Mouse (Mus musculus): ENCODE data around the gene Rhpn2. TPM values are rescaled to one million over a fixed set of nuclear protein-coding genes. Genes with fewer than 3 reads are reported as not detected.

The Rhpn2 gene
- polyA plus RNA-seq, 1 experiment from 2014 or later = 4.6 TPM

DNA sequence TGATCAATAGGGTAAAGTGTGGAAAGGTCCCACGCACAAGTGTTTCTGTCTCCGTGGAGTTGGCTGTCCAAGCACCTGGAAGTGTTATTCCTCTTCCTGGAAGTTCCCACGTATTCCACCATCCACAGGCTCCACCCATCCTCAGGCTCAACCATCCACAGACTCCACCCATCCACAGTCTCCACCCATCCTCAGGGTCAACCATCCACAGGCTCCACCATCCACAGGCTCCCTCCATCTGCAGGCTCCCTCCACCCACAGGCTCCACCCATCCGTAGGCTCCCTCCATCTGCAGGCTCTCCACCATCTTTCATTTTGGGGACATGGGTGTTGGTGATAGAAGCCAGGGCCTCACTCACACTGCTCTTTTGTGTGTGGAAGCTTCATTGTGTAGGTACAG, 67.2 kb downstream of the Rhpn2 start:
- Histone ChIP-seq H3K9ac (replicated peaks) (no peak overlapping the region), H3K27me3 (replicated peaks) (no peaks in the 10 kb centered on the region), H3K4me3 (replicated peaks) (no peak overlapping the region), H3K4me2 (no peak overlapping the region), H3K27ac (replicated peaks) (no peak overlapping the region), H3K9me3 (replicated peaks) (no peaks in the 10 kb centered on the region), H3K4me1 (peaks cover 12% of the 10 kb centered on the region), H3K36me3 (peaks cover 51% of the 10 kb centered on the region)
- 82% methylated on average over 4 of the region's 4 CpGs for WGBS
- ATAC-seq (ENCODE audit: low FRiP score) = no peak

- Histone ChIP-seq H3K9ac (replicated peaks) (no peak overlapping the region), H3K4me3 (replicated peaks) (no peak overlapping the region), H3K4me1 (no peaks in the 10 kb centered on the region), H3K4me2 (no peak overlapping the region), H3K9me3 (replicated peaks) (no peaks in the 10 kb centered on the region), H3K36me3 (peaks cover 53% of the 10 kb centered on the region), H3K27ac (replicated peaks) (no peak overlapping the region), H3K27me3 (replicated peaks) (no peaks in the 10 kb centered on the region)
- 72% methylated on average over 5 of the region's 5 CpGs for WGBS
- no peak for ATAC-seq (ENCODE audit: low FRiP score)
These were observed 81.3 kb downstream of the Rhpn2 start for GRCm38 (mm10) chr7:35415226-35415625.

DNA sequence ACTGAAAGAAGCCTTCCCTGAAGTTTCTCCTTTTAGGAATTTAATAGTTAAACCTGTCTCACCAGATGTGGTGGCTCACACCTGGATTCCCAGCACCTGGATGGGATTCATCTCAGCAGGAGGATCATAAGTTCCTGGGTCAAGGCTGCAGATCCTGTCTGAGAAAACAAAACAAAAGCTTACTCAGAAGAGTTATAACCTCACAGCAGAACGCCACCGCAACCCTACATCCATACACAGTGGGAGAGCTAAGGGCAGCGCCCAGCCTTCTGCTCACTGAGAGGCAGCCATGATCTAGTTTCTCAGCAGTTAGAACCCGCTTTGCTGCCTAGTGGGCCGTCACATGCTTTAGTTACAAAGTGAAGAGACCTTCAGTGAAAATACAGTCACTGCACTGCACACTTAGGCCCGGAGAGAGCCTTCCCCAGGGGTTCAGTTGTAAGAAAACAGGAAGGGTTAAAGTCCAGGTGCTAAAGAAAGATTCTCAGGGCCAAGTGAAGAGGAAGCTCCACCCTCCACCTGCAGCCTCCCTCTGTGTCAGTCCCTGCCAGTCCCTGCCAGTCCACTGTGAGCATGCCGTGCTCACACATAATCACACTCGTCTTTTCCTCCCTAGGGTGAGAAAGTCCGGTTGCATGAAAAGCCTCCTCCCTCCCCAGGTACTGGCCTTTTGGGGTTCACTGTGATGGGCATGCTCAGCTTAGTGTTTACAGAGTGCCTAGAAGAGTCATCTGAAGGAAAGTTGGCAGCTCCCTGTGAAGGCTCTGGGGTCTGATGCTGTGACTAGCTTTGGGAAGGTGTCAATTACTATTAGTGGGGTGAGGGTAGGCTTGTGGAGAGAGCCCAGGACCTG, 82.1 kb downstream of the Rhpn2 start:
- H3K4me3 ChIP-seq (replicated peaks) = no peak overlapping the region
- no peaks in the 10 kb centered on the region for H3K4me1 ChIP-seq
- H3K27ac ChIP-seq (replicated peaks) = no peak overlapping the region
- H3K4me2 ChIP-seq = no peak overlapping the region
- peaks cover 51% of the 10 kb centered on the region for H3K36me3 ChIP-seq
- ATAC-seq (ENCODE audit: low FRiP score) = no peak
- no peaks in the 10 kb centered on the region for H3K9me3 ChIP-seq (replicated peaks)
- H3K9ac ChIP-seq (replicated peaks) = no peak overlapping the region
- WGBS = 87% methylated on average over 9 of the region's 9 CpGs
- no peaks in the 10 kb centered on the region for H3K27me3 ChIP-seq (replicated peaks)

DNA sequence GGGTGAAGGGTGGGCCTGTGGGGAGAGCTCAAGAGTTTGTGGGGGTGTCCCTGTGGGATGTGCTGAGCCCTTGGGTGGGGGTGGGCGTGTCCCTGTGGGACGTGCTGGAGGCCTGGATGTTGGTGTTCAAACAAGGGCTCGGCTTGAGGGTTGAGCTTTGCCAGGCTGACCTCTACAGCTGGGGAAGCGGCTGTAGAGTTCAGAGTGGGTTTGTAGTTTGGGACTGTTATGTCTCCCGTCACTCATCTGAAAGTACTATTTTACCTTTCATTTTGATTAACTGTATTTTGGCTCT, 82.6 kb downstream of the Rhpn2 start:
- H3K4me2 ChIP-seq = no peak overlapping the region
- no peaks in the 10 kb centered on the region for H3K27me3 ChIP-seq (replicated peaks)
- H3K4me3 ChIP-seq (replicated peaks) = no peak overlapping the region
- no peak for ATAC-seq (ENCODE audit: low FRiP score)
- H3K9ac ChIP-seq (replicated peaks) = no peak overlapping the region
- H3K9me3 ChIP-seq (replicated peaks) = no peaks in the 10 kb centered on the region
- no peak overlapping the region for H3K27ac ChIP-seq (replicated peaks)
- peaks cover 53% of the 10 kb centered on the region for H3K36me3 ChIP-seq
- WGBS = 86% methylated on average over 5 of the region's 5 CpGs
- no peaks in the 10 kb centered on the region for H3K4me1 ChIP-seq

GRCm38 (mm10) chr7:35423071-35423470, 89.1 kb downstream of the Rhpn2 start:
- Histone ChIP-seq H3K36me3 (peaks cover 59% of the 10 kb centered on the region), H3K27ac (replicated peaks) (no peak overlapping the region), H3K27me3 (replicated peaks) (no peaks in the 10 kb centered on the region), H3K9ac (replicated peaks) (no peak overlapping the region), H3K9me3 (replicated peaks) (no peaks in the 10 kb centered on the region), H3K4me1 (no peaks in the 10 kb centered on the region), H3K4me2 (no peak overlapping the region), H3K4me3 (replicated peaks) (no peak overlapping the region)
- 91% methylated on average over 10 of the region's 10 CpGs for WGBS
- no peak for ATAC-seq (ENCODE audit: low FRiP score)

DNA sequence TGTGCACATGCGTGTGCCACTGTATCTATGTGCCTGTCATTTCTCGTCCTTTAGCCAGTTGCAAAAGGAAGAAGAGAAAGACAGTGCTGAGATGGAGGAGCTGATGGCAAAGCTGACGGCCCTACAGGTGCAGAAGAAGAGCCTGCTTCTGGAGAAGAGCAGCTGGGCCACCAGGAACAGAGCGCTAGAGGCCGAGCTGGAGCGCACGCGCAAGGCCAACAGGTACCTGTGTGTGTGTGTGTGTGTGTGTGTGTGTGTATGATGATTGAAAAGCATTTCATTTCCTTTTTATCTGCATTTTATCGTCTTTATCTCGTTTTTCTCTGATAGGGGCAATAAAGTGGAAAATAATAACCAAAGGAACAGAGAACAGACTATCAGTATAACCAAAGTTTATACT, 94.2 kb downstream of the Rhpn2 start:
- H3K4me3 ChIP-seq (replicated peaks) = no peak overlapping the region
- H3K4me1 ChIP-seq = no peaks in the 10 kb centered on the region
- no peaks in the 10 kb centered on the region for H3K27me3 ChIP-seq (replicated peaks)
- ATAC-seq (ENCODE audit: low FRiP score) = no peak
- H3K4me2 ChIP-seq = no peak overlapping the region
- WGBS = 95% methylated on average over 10 of the region's 10 CpGs
- H3K9ac ChIP-seq (replicated peaks) = no peak overlapping the region
- H3K27ac ChIP-seq (replicated peaks) = no peak overlapping the region
- H3K9me3 ChIP-seq (replicated peaks) = no peaks in the 10 kb centered on the region
- peaks cover 60% of the 10 kb centered on the region for H3K36me3 ChIP-seq

- H3K9me3 ChIP-seq (replicated peaks) = no peaks in the 10 kb centered on the region
- no peaks in the 10 kb centered on the region for H3K4me1 ChIP-seq
- no peaks in the 10 kb centered on the region for H3K27me3 ChIP-seq (replicated peaks)
- H3K4me2 ChIP-seq = no peak overlapping the region
- H3K4me3 ChIP-seq (replicated peaks) = no peak overlapping the region
- ATAC-seq (ENCODE audit: low FRiP score) = no peak
- H3K27ac ChIP-seq (replicated peaks) = no peak overlapping the region
- H3K36me3 ChIP-seq = peaks cover 59% of the 10 kb centered on the region
- no peak overlapping the region for H3K9ac ChIP-seq (replicated peaks)
- WGBS = 82% methylated on average over 9 of the region's 9 CpGs
These were observed 101.3 kb downstream of the Rhpn2 start for GRCm38 (mm10) chr7:35435266-35435665.

Other genes starting within 250 kb of the Rhpn2 start
- gene Cebpa, start 214.9 kb upstream of the Rhpn2 start, polyA plus RNA-seq (2015; fragmentation: Nextera tagmentation; extraction: Ambion mirVana) = 0.74 and 1.9 TPM in 2 replicates
- gene Slc7a10, start 147.8 kb upstream of the Rhpn2 start, polyA plus RNA-seq (2015; fragmentation: Nextera tagmentation; extraction: Ambion mirVana) = 24.1 and 25.6 TPM in 2 replicates
- 22.7 and 28.2 TPM in 2 replicates for gene Lrp3, start 118.7 kb upstream of the Rhpn2 start, polyA plus RNA-seq (2015; fragmentation: Nextera tagmentation; extraction: Ambion mirVana)
- gene Gpatch1, start 15.7 kb upstream of the Rhpn2 start, polyA plus RNA-seq (2015; fragmentation: Nextera tagmentation; extraction: Ambion mirVana) = 18.8 and 19.3 TPM in 2 replicates
- gene Faap24, start 62.7 kb downstream of the Rhpn2 start, polyA plus RNA-seq (2015; fragmentation: Nextera tagmentation; extraction: Ambion mirVana) = 14.9 and 17.3 TPM in 2 replicates
- 28.4 and 35.1 TPM in 2 replicates for gene Cep89, start 62.9 kb downstream of the Rhpn2 start, polyA plus RNA-seq (2015; fragmentation: Nextera tagmentation; extraction: Ambion mirVana)
- 1.3 TPM in 1 of 2 replicates, not detected in the other for gene Slc7a9, start 114.6 kb downstream of the Rhpn2 start, polyA plus RNA-seq (2015; fragmentation: Nextera tagmentation; extraction: Ambion mirVana)
- 0.59 and 0.87 TPM in 2 replicates for gene Tdrd12, start 203.6 kb downstream of the Rhpn2 start, polyA plus RNA-seq (2015; fragmentation: Nextera tagmentation; extraction: Ambion mirVana)
- 114 and 123 TPM in 2 replicates for gene Nudt19, start 222.1 kb downstream of the Rhpn2 start, polyA plus RNA-seq (2015; fragmentation: Nextera tagmentation; extraction: Ambion mirVana)

All from neural tube, embryonic 15.5 days (tissue).